Mouse (Mus musculus) cerebellum, adult 2 months (tissue): ENCODE results near the gene Fam19a2.

Source experiments
- CTCF ChIP-seq: fragments of 200-500 bp; IDR thresholded peaks from 2 replicates; pipeline ENCODE4 v1.5.1; 2011; ENCODE audit warnings: low read depth, mild to moderate bottlenecking, control low read depth, low read length, moderate library complexity, borderline replicate concordance; ENCODE audit not compliant: insufficient read depth
- POLR2A ChIP-seq: fragments of 200-500 bp; IDR thresholded peaks from 2 replicates; pipeline ENCODE4 v1.6.1; 2011; ENCODE audit warnings: low read length, control low read depth, borderline replicate concordance; ENCODE audit not compliant: insufficient read depth

GRCm38 (mm10) chr10:123721952-123722460, 458.2 kb downstream of the Fam19a2 start:
- TF ChIP-seq CTCF: no peak
- TF ChIP-seq POLR2A: no peak
